ENCODE assay signal across 28 mouse cellular contexts in genomic region chr5:3990499-3990898, GRCm38 (mm10).
A peak's percentile ranks its signal among the peaks of the same experiment; 100 is the strongest.
DNase-seq lines count a peak whose midpoint lies in the region; ATAC-seq and TF ChIP-seq lines count a peak whose summit lies in the region.
"Had no signal": no experiment of that assay in that cellular context is flagged by ENCODE, and none has a peak within 500 bp of the region (broad histone marks: within the 10 kb centered on the region; RNA-seq: fewer than 3 reads in every experiment).

No protein-coding gene starts in this region.

- no peak overlapping the region for H3K4me3 ChIP-seq in intestine, postnatal 0 days (ENCODE audit: low read depth, low read length)
- no peak overlapping the region for H3K4me3 ChIP-seq in intestine, embryonic 15.5 days (replicated peaks)
- H3K4me3 ChIP-seq: embryonic facial prominence, embryonic 10.5 days; embryonic facial prominence, embryonic 13.5 days; erythroblast, embryonic 14.5 days; forebrain, embryonic 12.5 days; forebrain, embryonic 15.5 days; heart, adult 2 months; heart, embryonic 10.5 days; heart, embryonic 13.5 days had no signal

- DNase-seq in kidney, postnatal 36 days, result peak; percentile 20 to 29
- DNase-seq in kidney, adult 11 months, result no peak
- no peak for DNase-seq in Patski (ENCODE audit: low read depth, low spot score)
- DNase-seq in urinary bladder, postnatal 10 days (ENCODE audit: low spot score), result no peak
- no peak for DNase-seq in embryo, embryonic 9.5 days (ENCODE audit: extremely low spot score)
- DNase-seq in right cerebral cortex, postnatal 10 days (ENCODE audit: low spot score in 2 of 2), result no peak
- DNase-seq: adrenal gland, adult 2 months; adrenal gland, postnatal 14 days; cerebellum, adult 11 months; cerebellum, adult 2 months; cerebellum, adult 9-11 months; cerebellum, postnatal 25 days; gastrocnemius, postnatal 25 days; heart, adult 2 months; heart, postnatal 14 days; heart, postnatal 4 days had no signal

- POLR2A ChIA-PET in Patski (lab: Charles Lee), result interaction anchor here (1.6 kb wide), 1 partner anchor 17 kb away, joined by 3 read pairs; no protein-coding TSS in a partner anchor

- no peak for TF ChIP-seq CTCF in intestine, postnatal 0 days (IDR thresholded peaks at IDR 0.05; ENCODE audit: low read depth)
- TF ChIP-seq CTCF in Patski (IDR thresholded peaks at IDR 0.05), result no peak

- ATAC-seq in intestine, postnatal 0 days, result peak; percentile 88
- ATAC-seq in intestine, embryonic 15.5 days, result no peak
- ATAC-seq in Patski, result peak; percentile 45
- ATAC-seq: CD4-positive, CD25-positive, alpha-beta regulatory T cell, adult 4 months; forebrain, embryonic 15.5 days; hindbrain, postnatal 0 days had no signal

- 0 out of 2 replicates have a peak overlapping the region, but pooled peaks have one; percentile 2 for H3K27ac ChIP-seq in intestine, postnatal 0 days (ENCODE audit: low read depth, low read length)
- H3K27ac ChIP-seq in intestine, embryonic 15.5 days, result no peak overlapping the region
- H3K27ac ChIP-seq: embryonic facial prominence, embryonic 10.5 days; embryonic facial prominence, embryonic 13.5 days; forebrain, embryonic 12.5 days; forebrain, embryonic 15.5 days; heart, adult 2 months; heart, embryonic 10.5 days; heart, embryonic 13.5 days; hindbrain, embryonic 14.5 days; hindbrain, postnatal 0 days had no signal

- H3K9me3 ChIP-seq in intestine, postnatal 0 days (ENCODE audit: control insufficient read depth), result no peaks in the 10 kb centered on the region
- no peaks in the 10 kb centered on the region for H3K9me3 ChIP-seq in intestine, embryonic 15.5 days
- H3K9me3 ChIP-seq: embryonic facial prominence, embryonic 10.5 days; embryonic facial prominence, embryonic 13.5 days; forebrain, embryonic 12.5 days; forebrain, embryonic 15.5 days; heart, embryonic 10.5 days; heart, embryonic 13.5 days had no signal

- no peak overlapping the region for H3K4me2 ChIP-seq in intestine, postnatal 0 days (replicated peaks; ENCODE audit: low read depth)
- H3K4me2 ChIP-seq in intestine, embryonic 15.5 days (replicated peaks), result no peak overlapping the region
- H3K4me2 ChIP-seq: embryonic facial prominence, embryonic 13.5 days; forebrain, embryonic 12.5 days; forebrain, embryonic 15.5 days; heart, embryonic 13.5 days; hindbrain, embryonic 14.5 days had no signal

- no peaks in the 10 kb centered on the region for H3K4me1 ChIP-seq in intestine, postnatal 0 days (replicated peaks; ENCODE audit: control insufficient read depth, insufficient read depth, low read length)
- no peaks in the 10 kb centered on the region for H3K4me1 ChIP-seq in intestine, embryonic 15.5 days (replicated peaks)
- H3K4me1 ChIP-seq: embryonic facial prominence, embryonic 10.5 days; embryonic facial prominence, embryonic 13.5 days; forebrain, embryonic 12.5 days; forebrain, embryonic 15.5 days; heart, embryonic 10.5 days; heart, embryonic 13.5 days had no signal

- WGBS in intestine, postnatal 0 days, result 48% methylated on average over 1 of the region's 1 CpGs
- 69% methylated on average over 1 of the region's 1 CpGs for WGBS in intestine, embryonic 15.5 days

- peaks cover 10% of the 10 kb centered on the region for H3K36me3 ChIP-seq in intestine, postnatal 0 days (ENCODE audit: control insufficient read depth, insufficient read depth)
- peaks cover 12% of the 10 kb centered on the region for H3K36me3 ChIP-seq in intestine, embryonic 15.5 days

- H3K9ac ChIP-seq in intestine, postnatal 0 days (ENCODE audit: low read depth, low read length), result no peak overlapping the region
- no peak overlapping the region for H3K9ac ChIP-seq in intestine, embryonic 15.5 days
- H3K9ac ChIP-seq: embryonic facial prominence, embryonic 13.5 days; forebrain, embryonic 12.5 days; forebrain, embryonic 15.5 days; heart, embryonic 13.5 days; hindbrain, embryonic 14.5 days had no signal

- CTCF ChIA-PET in Patski (lab: Charles Lee), result interaction anchor here (0.8 to 1.5 kb wide), 4 partner anchors 8 to 24 kb away, joined by 3 to 5 read pairs (median 4); no protein-coding TSS in a partner anchor

- H3K27me3 ChIP-seq in intestine, postnatal 0 days (replicated peaks; ENCODE audit: control insufficient read depth, insufficient read depth, low read length), result no peaks in the 10 kb centered on the region
- H3K27me3 ChIP-seq in intestine, embryonic 15.5 days (replicated peaks), result no peaks in the 10 kb centered on the region
- no peaks in the 10 kb centered on the region for H3K27me3 ChIP-seq in Patski
- H3K27me3 ChIP-seq: embryonic facial prominence, embryonic 13.5 days; forebrain, embryonic 12.5 days; forebrain, embryonic 15.5 days; heart, embryonic 13.5 days had no signal

- in situ Hi-C loops in Patski (cut with MboI; ENCODE audit: low pct_unique_long_range_greater_than_20kb), result no loop called here

Comparison
In these comparisons a context has a peak if more than half of its experiments do, and no peak if none do; other contexts are left out.
1. DNase-seq: peak in kidney, postnatal 36 days (2 of 2); none in kidney, adult 11 months (single experiment), Patski (single experiment), urinary bladder, postnatal 10 days (single experiment), embryo, embryonic 9.5 days (single experiment) and right cerebral cortex, postnatal 10 days (0 of 2).